Mouse (Mus musculus) lung, postnatal 0 days (tissue): ENCODE results near the gene Gm20696. TPM values are rescaled to one million over a fixed set of nuclear protein-coding genes. Genes with fewer than 3 reads are reported as not detected.

Experiments
- ATAC-seq: fragments of 200-750 bp; cut with Nextera tagmentation; 2 replicates; pipeline ENCODE4 v1.8.0; 2017; ENCODE audit warnings: moderate library complexity
- DNase-seq: peaks from one replicate; pipeline ENCODE4 v3.0.0-alpha.2; 2016; ENCODE audit warnings: low spot score
- H3K27ac ChIP-seq: fragments of 300-500 bp; sonication (generic); 2 replicates; pipeline ENCODE4 v1.5.1; 2014; ENCODE audit warnings: antibody characterized with exemption, mild to moderate bottlenecking, low read length, mixed read lengths
- H3K27me3 ChIP-seq: fragments of 300-500 bp; sonication (generic); replicated peaks from 2 replicates; pipeline ENCODE4 v1.6.1; 2014; ENCODE audit warnings: low read length, mixed read lengths; ENCODE audit not compliant: insufficient read depth
- H3K36me3 ChIP-seq: fragments of 300-500 bp; sonication (generic); 2 replicates; pipeline ENCODE4 v1.6.1; 2014; ENCODE audit warnings: low read length, mixed read lengths; ENCODE audit not compliant: insufficient read depth
- H3K4me1 ChIP-seq: fragments of 300-500 bp; sonication (generic); 2 replicates; pipeline ENCODE4 v1.6.1; 2014; ENCODE audit warnings: antibody characterized with exemption, low read depth, low read length, mixed read lengths; ENCODE audit not compliant: insufficient read depth
- H3K4me2 ChIP-seq: fragments of 300-500 bp; sonication (generic); replicated peaks from 2 replicates; pipeline ENCODE4 v1.6.1; 2014; ENCODE audit warnings: low read depth, mild to moderate bottlenecking, low read length, moderate library complexity, mixed read lengths
- H3K4me3 ChIP-seq: fragments of 300-500 bp; sonication (generic); 2 replicates; pipeline ENCODE4 v1.5.1; 2014; ENCODE audit warnings: low read depth, low read length
- H3K9ac ChIP-seq: fragments of 300-500 bp; sonication (generic); replicated peaks from 2 replicates; pipeline ENCODE4 v1.6.1; 2014; ENCODE audit warnings: low read depth, mild to moderate bottlenecking
- H3K9me3 ChIP-seq: fragments of 300-500 bp; sonication (generic); 2 replicates; pipeline ENCODE4 v1.6.1; 2016; ENCODE audit warnings: low read length, mixed read lengths
- CTCF ChIP-seq: IDR thresholded peaks from 2 replicates; pipeline ENCODE4 v1.5.1; 2016; ENCODE audit warnings: antibody characterized with exemption, mild to moderate bottlenecking
- EP300 ChIP-seq: IDR thresholded peaks from 2 replicates; pipeline ENCODE4 v1.6.1; 2016; ENCODE audit warnings: antibody characterized with exemption, mild to moderate bottlenecking, control low read depth
- WGBS: fragments of 180-500 bp; shearing (Covaris S2); extraction: QIAGEN DNeasy Blood & Tissue Kit; methylation state at CpG from one replicate; pipeline ENCODE4 v1.1.7; 2014; 5-methylcytosine and 5-hydroxymethylcytosine counted together
- polyA plus RNA-seq: library from polyadenylated mRNA; unstranded; fragments of >200 nt; fragmentation: Nextera tagmentation; extraction: Ambion mirVana; gene quantifications from 2 replicates; pipeline ENCODE4 v1.2.1, GENCODE M21; 2015

Gm20696 gene
- polyA plus RNA-seq, 1 experiment from 2014 or later: 2.3 TPM

- no peaks in the 10 kb centered on the region for H3K4me1 ChIP-seq
- no peak for TF ChIP-seq CTCF
- no peak for TF ChIP-seq EP300
- H3K36me3 ChIP-seq: no peaks in the 10 kb centered on the region
- H3K27me3 ChIP-seq: no peaks in the 10 kb centered on the region
- no peak for DNase-seq
- H3K9ac ChIP-seq: no peak overlapping the region
- no peak overlapping the region for H3K4me3 ChIP-seq
- H3K27ac ChIP-seq: no peak overlapping the region
- no peak overlapping the region for H3K4me2 ChIP-seq
- no peak for ATAC-seq
- 59% methylated on average over 2 of the region's 2 CpGs for WGBS
- no peaks in the 10 kb centered on the region for H3K9me3 ChIP-seq
Observed at GRCm38 (mm10) chr6:99353441-99353840, 313.2 kb downstream of the Gm20696 start.

GRCm38 (mm10) chr6:99350566-99350965 is 316.0 kb downstream of the Gm20696 start:
- TF ChIP-seq EP300: no peak
- no peak for TF ChIP-seq CTCF
- ATAC-seq (no peak), DNase-seq (no peak)
- Histone ChIP-seq H3K27me3 (no peaks in the 10 kb centered on the region), H3K4me1 (no peaks in the 10 kb centered on the region), H3K4me2 (no peak overlapping the region), H3K36me3 (no peaks in the 10 kb centered on the region), H3K9me3 (no peaks in the 10 kb centered on the region), H3K9ac (no peak overlapping the region), H3K4me3 (no peak overlapping the region), H3K27ac (no peak overlapping the region)
- WGBS: 64% methylated on average over 3 of the region's 3 CpGs

- H3K27ac ChIP-seq: no peak overlapping the region
- no peak overlapping the region for H3K4me3 ChIP-seq
- no peaks in the 10 kb centered on the region for H3K9me3 ChIP-seq
- WGBS: 47% methylated on average over 5 of the region's 5 CpGs
- no peaks in the 10 kb centered on the region for H3K27me3 ChIP-seq
- H3K4me2 ChIP-seq: no peak overlapping the region
- H3K4me1 ChIP-seq: no peaks in the 10 kb centered on the region
- no peaks in the 10 kb centered on the region for H3K36me3 ChIP-seq
- ATAC-seq (no peak), DNase-seq (no peak)
- H3K9ac ChIP-seq: no peak overlapping the region
- TF ChIP-seq CTCF (no peak), EP300 (no peak)
Observed at GRCm38 (mm10) chr6:99350156-99350555, 316.4 kb downstream of the Gm20696 start.

- H3K36me3 ChIP-seq: no peaks in the 10 kb centered on the region
- no peak overlapping the region for H3K4me2 ChIP-seq
- no peak overlapping the region for H3K9ac ChIP-seq
- no peak for ATAC-seq
- DNase-seq: no peak
- WGBS: 66% methylated on average over 10 of the region's 10 CpGs
- H3K27ac ChIP-seq: no peak overlapping the region
- H3K4me3 ChIP-seq: no peak overlapping the region
- peaks cover 2% of the 10 kb centered on the region; the same call in 1 of the 2 replicates for H3K4me1 ChIP-seq
- H3K27me3 ChIP-seq: no peaks in the 10 kb centered on the region
- H3K9me3 ChIP-seq: no peaks in the 10 kb centered on the region
- TF ChIP-seq CTCF (no peak), EP300 (no peak)
Observed at GRCm38 (mm10) chr6:99347836-99348235, 318.8 kb downstream of the Gm20696 start.

- no peak overlapping the region for H3K27ac ChIP-seq
- 97% methylated on average over 7 of the region's 7 CpGs for WGBS
- TF ChIP-seq CTCF (no peak), EP300 (no peak)
- no peaks in the 10 kb centered on the region for H3K27me3 ChIP-seq
- H3K4me3 ChIP-seq: no peak overlapping the region
- H3K4me1 ChIP-seq: peaks cover 2% of the 10 kb centered on the region; the same call in 1 of the 2 replicates
- DNase-seq (no peak), ATAC-seq (no peak)
- H3K9me3 ChIP-seq: no peaks in the 10 kb centered on the region
- H3K9ac ChIP-seq: no peak overlapping the region
- no peaks in the 10 kb centered on the region for H3K36me3 ChIP-seq
- no peak overlapping the region for H3K4me2 ChIP-seq
Observed at GRCm38 (mm10) chr6:99344966-99345365, 321.6 kb downstream of the Gm20696 start.

GRCm38 (mm10) chr6:99344357-99344756 is 322.2 kb downstream of the Gm20696 start:
- Histone ChIP-seq H3K27ac (no peak overlapping the region), H3K4me2 (no peak overlapping the region), H3K9ac (no peak overlapping the region), H3K9me3 (no peaks in the 10 kb centered on the region), H3K27me3 (no peaks in the 10 kb centered on the region), H3K4me3 (no peak overlapping the region), H3K36me3 (no peaks in the 10 kb centered on the region), H3K4me1 (peaks cover 2% of the 10 kb centered on the region; the same call in 1 of the 2 replicates)
- TF ChIP-seq CTCF: no peak
- TF ChIP-seq EP300: no peak
- ATAC-seq (no peak), DNase-seq (no peak)
- WGBS: 42% methylated on average over 3 of the region's 3 CpGs

- no peak overlapping the region for H3K27ac ChIP-seq
- no peak for ATAC-seq
- no peak overlapping the region for H3K4me2 ChIP-seq
Observed at GRCm38 (mm10) chr6:99343815-99344214, 322.8 kb downstream of the Gm20696 start.

More at GRCm38 (mm10) chr6:99343815-99344214, 322.8 kb downstream of the Gm20696 start:
- H3K4me3 ChIP-seq: no peak overlapping the region
- 55% methylated on average over 3 of the region's 3 CpGs for WGBS
- no peaks in the 10 kb centered on the region for H3K9me3 ChIP-seq
- no peak overlapping the region for H3K9ac ChIP-seq
- H3K36me3 ChIP-seq: no peaks in the 10 kb centered on the region
- DNase-seq: no peak
- H3K27me3 ChIP-seq: no peaks in the 10 kb centered on the region
- H3K4me1 ChIP-seq: peaks cover 2% of the 10 kb centered on the region; the same call in 1 of the 2 replicates
- TF ChIP-seq EP300 (no peak), CTCF (no peak)
